Mouse (Mus musculus): ENCODE measurements at regions not wholly inside any gene's neighbourhood (a gene's known extent, or its start where the extent isn't known, plus 50 kb on each side); places are given as distances from the start of the nearest gene placed in this dataset.

GRCm38 (mm10) chr11:112501781-112502180 is 280.2 kb upstream of the Sox9 start:
- H3K36me3 ChIP-seq (replicated peaks; ENCODE audit: control insufficient read depth, insufficient read depth, low read length), result no peaks in the 10 kb centered on the region
- TF ChIP-seq CTCF (IDR thresholded peaks at IDR 0.05; ENCODE audit: low read depth) (no peak), EP300 (IDR thresholded peaks at IDR 0.05; ENCODE audit: low read depth) (no peak)
- ATAC-seq (ENCODE audit: insufficient read depth, low read depth) (no peak), DNase-seq (ENCODE audit: low spot score) (no peak)
- no peak overlapping the region for H3K4me2 ChIP-seq (ENCODE audit: low read depth, low read length)
- H3K4me1 ChIP-seq (ENCODE audit: control insufficient read depth, insufficient read depth), result no peaks in the 10 kb centered on the region
- H3K27me3 ChIP-seq (ENCODE audit: control insufficient read depth, insufficient read depth, low read length), result no peaks in the 10 kb centered on the region
- no peak overlapping the region for H3K4me3 ChIP-seq (ENCODE audit: low read depth, low read length)
- H3K9ac ChIP-seq (replicated peaks; ENCODE audit: low read depth, low read length), result no peak overlapping the region
- H3K27ac ChIP-seq (ENCODE audit: low read depth), result no peak overlapping the region
- WGBS, result 14% methylated on average over 5 of the region's 5 CpGs
- H3K9me3 ChIP-seq (replicated peaks; ENCODE audit: control insufficient read depth, low read length), result no peaks in the 10 kb centered on the region

GRCm38 (mm10) chr11:112519076-112519475 is 262.9 kb upstream of the Sox9 start:
- no peak overlapping the region for H3K27ac ChIP-seq (ENCODE audit: low read depth)
- H3K27me3 ChIP-seq (ENCODE audit: control insufficient read depth, insufficient read depth, low read length), result no peaks in the 10 kb centered on the region
- whole genome bisulfite sequencing, result 74% methylated on average over 8 of the region's 8 CpGs
- H3K4me2 ChIP-seq (ENCODE audit: low read depth, low read length), result no peak overlapping the region
- no peaks in the 10 kb centered on the region for H3K36me3 ChIP-seq (replicated peaks; ENCODE audit: control insufficient read depth, insufficient read depth, low read length)
- DNase-seq (ENCODE audit: low spot score) (no peak), ATAC-seq (ENCODE audit: insufficient read depth, low read depth) (no peak)
- no peak for TF ChIP-seq EP300 (IDR thresholded peaks at IDR 0.05; ENCODE audit: low read depth)
- TF ChIP-seq CTCF (IDR thresholded peaks at IDR 0.05; ENCODE audit: low read depth), result no peak
- H3K4me3 ChIP-seq (ENCODE audit: low read depth, low read length), result no peak overlapping the region
- H3K4me1 ChIP-seq (ENCODE audit: control insufficient read depth, insufficient read depth), result no peaks in the 10 kb centered on the region
- H3K9me3 ChIP-seq (replicated peaks; ENCODE audit: control insufficient read depth, low read length), result no peaks in the 10 kb centered on the region
- no peak overlapping the region for H3K9ac ChIP-seq (replicated peaks; ENCODE audit: low read depth, low read length)

GRCm38 (mm10) chr11:112524983-112525382 is 257.0 kb upstream of the Sox9 start:
- DNase-seq (ENCODE audit: low spot score) (no peak), ATAC-seq (ENCODE audit: insufficient read depth, low read depth) (no peak)
- Histone ChIP-seq H3K4me2 (ENCODE audit: low read depth, low read length) (no peak overlapping the region), H3K36me3 (replicated peaks; ENCODE audit: control insufficient read depth, insufficient read depth, low read length) (no peaks in the 10 kb centered on the region), H3K27ac (ENCODE audit: low read depth) (no peak overlapping the region), H3K4me1 (ENCODE audit: control insufficient read depth, insufficient read depth) (no peaks in the 10 kb centered on the region), H3K27me3 (ENCODE audit: control insufficient read depth, insufficient read depth, low read length) (no peaks in the 10 kb centered on the region), H3K4me3 (ENCODE audit: low read depth, low read length) (no peak overlapping the region), H3K9ac (replicated peaks; ENCODE audit: low read depth, low read length) (no peak overlapping the region), H3K9me3 (replicated peaks; ENCODE audit: control insufficient read depth, low read length) (peaks cover 6% of the 10 kb centered on the region; the same call in 1 of the 2 replicates)
- no peak for TF ChIP-seq CTCF (IDR thresholded peaks at IDR 0.05; ENCODE audit: low read depth)
- no peak for TF ChIP-seq EP300 (IDR thresholded peaks at IDR 0.05; ENCODE audit: low read depth)
- 79% methylated on average over 3 of the region's 3 CpGs for WGBS

GRCm38 (mm10) chr11:112542573-112542972 is 239.5 kb upstream of the Sox9 start:
- H3K27me3 ChIP-seq (ENCODE audit: control insufficient read depth, insufficient read depth, low read length), result no peaks in the 10 kb centered on the region
- no peaks in the 10 kb centered on the region for H3K36me3 ChIP-seq (replicated peaks; ENCODE audit: control insufficient read depth, insufficient read depth, low read length)
- H3K4me1 ChIP-seq (ENCODE audit: control insufficient read depth, insufficient read depth), result no peaks in the 10 kb centered on the region
- no peak overlapping the region for H3K4me3 ChIP-seq (ENCODE audit: low read depth, low read length)
- WGBS, result 46% methylated on average over 6 of the region's 6 CpGs
- no peak for TF ChIP-seq EP300 (IDR thresholded peaks at IDR 0.05; ENCODE audit: low read depth)
- no peak for TF ChIP-seq CTCF (IDR thresholded peaks at IDR 0.05; ENCODE audit: low read depth)
- no peak overlapping the region for H3K9ac ChIP-seq (replicated peaks; ENCODE audit: low read depth, low read length)
- no peak overlapping the region for H3K4me2 ChIP-seq (ENCODE audit: low read depth, low read length)
- ATAC-seq (ENCODE audit: insufficient read depth, low read depth) (no peak), DNase-seq (ENCODE audit: low spot score) (no peak)
- H3K27ac ChIP-seq (ENCODE audit: low read depth), result no peak overlapping the region
- H3K9me3 ChIP-seq (replicated peaks; ENCODE audit: control insufficient read depth, low read length), result no peaks in the 10 kb centered on the region

GRCm38 (mm10) chr11:112543473-112543872 is 238.6 kb upstream of the Sox9 start:
- no peak for TF ChIP-seq EP300 (IDR thresholded peaks at IDR 0.05; ENCODE audit: low read depth)
- TF ChIP-seq CTCF (IDR thresholded peaks at IDR 0.05; ENCODE audit: low read depth), result no peak
- DNase-seq (ENCODE audit: low spot score), result no peak
- no peak for ATAC-seq (ENCODE audit: insufficient read depth, low read depth)
- Histone ChIP-seq H3K4me2 (ENCODE audit: low read depth, low read length) (no peak overlapping the region), H3K27ac (ENCODE audit: low read depth) (no peak overlapping the region), H3K9me3 (replicated peaks; ENCODE audit: control insufficient read depth, low read length) (no peaks in the 10 kb centered on the region), H3K9ac (replicated peaks; ENCODE audit: low read depth, low read length) (no peak overlapping the region), H3K27me3 (ENCODE audit: control insufficient read depth, insufficient read depth, low read length) (no peaks in the 10 kb centered on the region), H3K36me3 (replicated peaks; ENCODE audit: control insufficient read depth, insufficient read depth, low read length) (no peaks in the 10 kb centered on the region), H3K4me3 (ENCODE audit: low read depth, low read length) (no peak overlapping the region), H3K4me1 (ENCODE audit: control insufficient read depth, insufficient read depth) (no peaks in the 10 kb centered on the region)
- WGBS, result 71% methylated on average over 6 of the region's 6 CpGs

GRCm38 (mm10) chr11:112545231-112546010 is 236.6 kb upstream of the Sox9 start:
- TF ChIP-seq CTCF (IDR thresholded peaks at IDR 0.05; ENCODE audit: low read depth) (no peak), EP300 (IDR thresholded peaks at IDR 0.05; ENCODE audit: low read depth) (no peak)
- Histone ChIP-seq H3K9me3 (replicated peaks; ENCODE audit: control insufficient read depth, low read length) (no peaks in the 10 kb centered on the region), H3K27me3 (ENCODE audit: control insufficient read depth, insufficient read depth, low read length) (no peaks in the 10 kb centered on the region), H3K36me3 (replicated peaks; ENCODE audit: control insufficient read depth, insufficient read depth, low read length) (no peaks in the 10 kb centered on the region), H3K4me2 (ENCODE audit: low read depth, low read length) (no peak overlapping the region), H3K4me3 (ENCODE audit: low read depth, low read length) (no peak overlapping the region), H3K9ac (replicated peaks; ENCODE audit: low read depth, low read length) (no peak overlapping the region), H3K27ac (ENCODE audit: low read depth) (no peak overlapping the region), H3K4me1 (ENCODE audit: control insufficient read depth, insufficient read depth) (no peaks in the 10 kb centered on the region)
- ATAC-seq (ENCODE audit: insufficient read depth, low read depth) (no peak), DNase-seq (ENCODE audit: low spot score) (no peak)
- 71% methylated on average over 7 of the region's 7 CpGs for WGBS
